Mouse (Mus musculus) hindbrain, postnatal 0 days (tissue): ENCODE data around the gene Oaf. TPM values are rescaled to one million over a fixed set of nuclear protein-coding genes. Genes with fewer than 3 reads are reported as not detected.

Experiments
- ATAC-seq: fragments of 200-750 bp; cut with Nextera tagmentation; 2 replicates; pipeline ENCODE4 v1.8.0; 2017; ENCODE audit warnings: mild to moderate bottlenecking, moderate TSS enrichment, moderate library complexity
- DNase-seq: peaks from one replicate; pipeline ENCODE4 v3.0.0-alpha.2; 2015; ENCODE audit warnings: low spot score
- H3K27ac ChIP-seq: fragments of 300-500 bp; sonication (generic); 2 replicates; pipeline ENCODE4 v1.5.1; 2014; ENCODE audit warnings: mild to moderate bottlenecking
- H3K27me3 ChIP-seq: fragments of 300-500 bp; sonication (generic); 2 replicates; pipeline ENCODE4 v1.6.1; 2014; ENCODE audit warnings: low read length, mixed read lengths; ENCODE audit not compliant: insufficient read depth
- H3K36me3 ChIP-seq: fragments of 300-500 bp; sonication (generic); 2 replicates; pipeline ENCODE4 v1.6.1; 2014; ENCODE audit warnings: low read length, mixed read lengths; ENCODE audit not compliant: insufficient read depth
- H3K4me1 ChIP-seq: fragments of 300-500 bp; sonication (generic); 2 replicates; pipeline ENCODE4 v1.6.1; 2014; ENCODE audit warnings: antibody characterized with exemption, low read length, mixed read lengths; ENCODE audit not compliant: insufficient read depth
- H3K4me2 ChIP-seq: fragments of 300-500 bp; sonication (generic); 2 replicates; pipeline ENCODE4 v1.6.1; 2014; ENCODE audit warnings: low read depth, mild to moderate bottlenecking, low read length, moderate library complexity, mixed read lengths
- H3K4me3 ChIP-seq: fragments of 300-500 bp; sonication (generic); 2 replicates; pipeline ENCODE4 v1.5.1; 2014; ENCODE audit warnings: low read length
- H3K9ac ChIP-seq: fragments of 300-500 bp; sonication (generic); replicated peaks from 2 replicates; pipeline ENCODE4 v1.6.1; 2014; ENCODE audit warnings: mild to moderate bottlenecking, low read length, moderate library complexity, mixed read lengths
- H3K9me3 ChIP-seq: fragments of 300-500 bp; sonication (generic); 2 replicates; pipeline ENCODE4 v1.6.1; 2016; ENCODE audit warnings: low read length, mixed read lengths
- CTCF ChIP-seq: IDR thresholded peaks from 2 replicates; pipeline ENCODE4 v1.5.1; 2016; ENCODE audit warnings: antibody characterized with exemption, control low read depth, low read depth
- WGBS: fragments of 180-500 bp; shearing (Covaris S2); extraction: QIAGEN DNeasy Blood & Tissue Kit; methylation state at CpG from one replicate; pipeline ENCODE4 v1.1.7; 2014; 5-methylcytosine and 5-hydroxymethylcytosine counted together
- polyA plus RNA-seq: library from polyadenylated mRNA; unstranded; fragments of >200 nt; fragmentation: Nextera tagmentation; extraction: Ambion mirVana; gene quantifications from 2 replicates; pipeline ENCODE4 v1.2.1, GENCODE M21; 2015
- total RNA-seq: library from RNA; depleted of rRNA; stranded (reverse); fragments of >200 nt; gene quantifications from 2 replicates; pipeline ENCODE4 v1.2.3, GENCODE M21; 2014

The Oaf gene
- total and polyA plus RNA-seq, 2 experiments from 2014 or later: 6.2 to 8.0 TPM

DNA sequence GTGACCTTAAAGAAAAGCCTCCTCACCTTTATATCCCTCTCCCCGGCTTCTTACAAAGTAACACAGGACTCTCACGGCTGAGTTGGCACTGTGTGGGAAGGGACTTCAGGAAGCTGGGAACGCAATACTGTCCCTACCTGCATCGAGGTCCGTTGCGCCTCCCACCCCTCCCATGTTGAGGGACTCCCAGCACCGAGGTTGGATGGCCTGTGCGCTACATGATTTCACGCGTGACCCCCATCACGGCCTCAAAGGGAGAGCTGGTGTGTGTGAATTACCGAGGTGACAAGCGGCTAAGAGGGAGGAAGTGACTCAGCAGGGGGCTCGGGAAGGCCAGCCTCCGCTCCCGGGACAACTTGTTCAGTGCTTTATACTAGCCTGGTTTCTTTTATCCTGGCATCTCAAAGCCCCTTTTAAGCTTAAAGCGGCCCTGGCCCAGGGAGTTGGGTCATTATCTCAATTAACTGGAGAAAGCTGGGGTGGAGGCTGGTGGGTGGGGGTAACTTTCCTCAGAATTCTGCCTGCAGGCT is 31.1 kb upstream of the Oaf start:
- Histone ChIP-seq H3K36me3 (no peaks in the 10 kb centered on the region), H3K4me3 (peak overlapping the region; percentile 13; the same call in 1 of the 2 replicates), H3K4me1 (no peaks in the 10 kb centered on the region), H3K9me3 (no peaks in the 10 kb centered on the region), H3K4me2 (peak overlapping the region; percentile 33), H3K9ac (no peak overlapping the region), H3K27me3 (peaks cover 20% of the 10 kb centered on the region), H3K27ac (no peak overlapping the region)
- 0 out of 2 replicates have a peak, but pooled peaks have one; percentile 7 for ATAC-seq
- no peak for DNase-seq
- WGBS: 3% methylated on average over 17 of the region's 17 CpGs
- no peak for TF ChIP-seq CTCF

DNA sequence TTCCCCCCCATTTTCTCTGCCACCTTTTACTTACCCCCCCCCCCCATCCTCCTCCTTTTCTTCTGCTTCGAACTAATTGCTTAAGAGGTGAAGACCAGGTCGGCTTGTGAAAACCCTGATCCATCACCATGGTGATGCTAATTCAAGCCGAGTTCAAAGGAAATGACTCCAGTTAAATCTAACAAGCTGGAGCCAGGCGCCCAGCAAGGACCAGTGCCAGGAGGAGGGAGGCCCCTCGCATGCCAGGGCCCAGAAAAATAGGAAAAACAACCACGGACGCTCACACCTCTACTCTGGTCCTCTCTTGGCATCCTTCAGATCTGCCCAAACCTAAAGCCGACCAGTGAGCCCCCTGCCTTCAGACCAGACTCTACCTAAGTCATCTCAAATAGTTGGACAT is 29.5 kb upstream of the Oaf start:
- DNase-seq (peak; percentile 46), ATAC-seq (no peak; the same call in 1 of the 2 replicates)
- Histone ChIP-seq H3K27ac (no peak overlapping the region), H3K4me1 (no peaks in the 10 kb centered on the region), H3K4me2 (no peak overlapping the region), H3K9ac (no peak overlapping the region), H3K36me3 (no peaks in the 10 kb centered on the region), H3K4me3 (no peak overlapping the region), H3K9me3 (no peaks in the 10 kb centered on the region), H3K27me3 (peaks cover 20% of the 10 kb centered on the region)
- 13% methylated on average over 8 of the region's 8 CpGs for WGBS
- no peak for TF ChIP-seq CTCF

DNA sequence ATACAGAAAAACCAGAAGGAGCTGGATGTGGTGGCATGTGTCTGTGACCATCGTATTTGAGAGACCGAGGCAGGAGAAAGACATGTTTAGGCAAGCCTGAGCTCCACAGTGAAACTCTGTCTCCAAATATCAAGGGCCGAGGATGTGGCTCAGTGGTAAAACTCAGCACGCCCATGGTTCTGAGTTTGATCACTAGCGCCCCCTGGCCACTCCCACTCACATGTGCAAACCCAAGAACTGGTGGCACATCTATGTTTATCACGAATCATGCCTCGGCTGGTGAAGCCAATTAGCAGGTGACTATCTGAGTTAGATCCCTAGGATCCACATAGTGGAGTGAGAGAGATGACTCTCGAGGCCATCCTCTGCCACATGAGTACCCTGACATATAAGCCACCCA is 27.6 kb upstream of the Oaf start:
- Histone ChIP-seq H3K4me1 (no peaks in the 10 kb centered on the region), H3K36me3 (no peaks in the 10 kb centered on the region), H3K4me3 (no peak overlapping the region), H3K9me3 (no peaks in the 10 kb centered on the region), H3K27me3 (peaks cover 18% of the 10 kb centered on the region), H3K4me2 (no peak overlapping the region), H3K27ac (no peak overlapping the region), H3K9ac (no peak overlapping the region)
- ATAC-seq: no peak
- TF ChIP-seq CTCF: peak; percentile 31
- DNase-seq: no peak
- 80% methylated on average over 8 of the region's 8 CpGs for WGBS

DNA sequence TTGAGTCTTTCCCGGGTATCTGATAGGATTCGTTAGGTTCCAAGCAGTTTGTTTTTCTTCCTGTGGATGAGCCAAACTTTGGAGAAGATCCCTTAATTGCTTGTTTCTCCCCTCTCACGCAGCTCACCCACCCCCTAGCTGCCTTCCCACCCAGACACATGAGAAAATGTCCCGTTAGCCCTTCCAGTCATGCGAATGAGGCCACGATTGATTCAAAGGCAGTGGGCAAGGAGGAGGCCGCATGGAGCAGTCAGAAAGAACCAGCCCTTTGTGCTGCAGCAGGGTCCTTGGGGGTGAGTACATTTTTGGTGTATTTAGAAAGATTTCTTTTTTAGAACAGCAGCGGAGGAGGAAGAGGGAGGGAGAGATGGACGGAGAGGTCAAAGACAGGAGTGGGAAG is 25.5 kb upstream of the Oaf start:
- Histone ChIP-seq H3K4me2 (no peak overlapping the region), H3K4me1 (no peaks in the 10 kb centered on the region), H3K9ac (no peak overlapping the region), H3K27ac (no peak overlapping the region), H3K9me3 (no peaks in the 10 kb centered on the region), H3K36me3 (no peaks in the 10 kb centered on the region), H3K27me3 (no peaks in the 10 kb centered on the region), H3K4me3 (no peak overlapping the region)
- 53% methylated on average over 9 of the region's 9 CpGs for WGBS
- no peak for TF ChIP-seq CTCF
- DNase-seq (no peak), ATAC-seq (no peak)

DNA sequence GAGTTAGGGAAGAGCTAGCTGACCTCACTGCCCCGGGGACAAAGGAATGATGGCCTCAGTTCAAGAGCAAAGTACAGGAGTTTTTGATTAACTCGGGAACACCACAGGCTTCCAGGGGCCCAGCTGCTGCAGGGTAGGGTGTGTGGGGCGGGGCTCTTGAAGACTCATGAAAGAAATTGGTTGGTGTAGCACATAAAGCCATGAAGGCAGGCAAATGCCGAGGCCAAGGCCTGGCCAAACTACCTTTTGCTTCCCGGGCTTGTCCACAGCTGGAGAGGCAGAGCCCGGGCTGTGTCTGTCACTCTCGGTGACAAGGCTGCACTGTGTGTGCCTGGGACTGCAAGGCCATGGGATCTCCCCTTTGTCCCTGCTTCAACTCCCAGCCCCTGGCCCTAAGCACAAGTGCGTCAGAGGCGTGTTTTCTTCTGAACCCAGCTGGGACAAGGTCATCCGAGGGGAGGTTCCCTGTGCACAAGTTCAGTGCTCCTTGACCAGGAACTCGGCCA is 24.3 kb upstream of the Oaf start:
- H3K9me3 ChIP-seq: no peaks in the 10 kb centered on the region
- DNase-seq (no peak), ATAC-seq (no peak)
- H3K27ac ChIP-seq: no peak overlapping the region
- H3K4me3 ChIP-seq: no peak overlapping the region
- H3K4me2 ChIP-seq: no peak overlapping the region
- H3K36me3 ChIP-seq: no peaks in the 10 kb centered on the region
- 0 out of 2 replicates have a peak overlapping the region, but pooled peaks have one; percentile 9 for H3K9ac ChIP-seq
- H3K4me1 ChIP-seq: no peaks in the 10 kb centered on the region
- H3K27me3 ChIP-seq: no peaks in the 10 kb centered on the region
- 24% methylated on average over 11 of the region's 11 CpGs for WGBS
- no peak for TF ChIP-seq CTCF

DNA sequence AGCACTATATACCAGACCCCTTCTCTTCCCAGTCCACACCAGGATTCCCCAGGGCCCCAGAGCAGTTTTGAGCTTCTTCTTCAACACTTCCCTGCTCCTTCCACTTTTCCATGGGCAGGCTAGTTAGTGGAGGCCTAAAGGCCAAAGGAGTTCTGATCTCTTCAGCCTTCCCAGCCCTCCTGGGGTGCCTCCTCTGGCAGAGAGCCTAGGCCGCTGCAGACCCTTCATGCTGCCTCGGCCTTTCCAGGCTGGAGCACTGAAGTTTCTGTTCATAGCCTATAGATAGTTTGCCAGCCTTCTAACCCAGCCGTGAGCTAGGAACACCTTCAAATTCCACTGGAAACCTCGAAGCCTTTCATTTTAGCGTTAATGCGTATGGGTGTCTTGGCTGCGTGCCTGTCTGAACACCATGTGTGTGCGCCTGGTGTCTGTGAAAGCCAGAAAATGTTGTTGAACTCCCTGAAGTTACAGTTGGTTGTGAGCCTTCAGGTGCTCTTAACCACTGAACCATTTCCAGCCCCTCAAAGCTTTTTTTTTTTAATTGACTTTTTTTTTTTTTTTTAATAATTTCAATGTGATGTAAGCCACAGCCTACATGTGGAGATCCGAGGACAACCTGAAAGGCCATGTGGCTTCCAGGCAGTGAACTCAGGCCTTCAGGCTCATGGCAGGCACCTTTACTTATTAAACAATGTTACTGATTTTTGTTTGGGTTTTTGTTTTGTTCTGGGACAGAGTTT is 23.3 kb upstream of the Oaf start:
- no peak for TF ChIP-seq CTCF
- 58% methylated on average over 9 of the region's 9 CpGs for WGBS

DNA sequence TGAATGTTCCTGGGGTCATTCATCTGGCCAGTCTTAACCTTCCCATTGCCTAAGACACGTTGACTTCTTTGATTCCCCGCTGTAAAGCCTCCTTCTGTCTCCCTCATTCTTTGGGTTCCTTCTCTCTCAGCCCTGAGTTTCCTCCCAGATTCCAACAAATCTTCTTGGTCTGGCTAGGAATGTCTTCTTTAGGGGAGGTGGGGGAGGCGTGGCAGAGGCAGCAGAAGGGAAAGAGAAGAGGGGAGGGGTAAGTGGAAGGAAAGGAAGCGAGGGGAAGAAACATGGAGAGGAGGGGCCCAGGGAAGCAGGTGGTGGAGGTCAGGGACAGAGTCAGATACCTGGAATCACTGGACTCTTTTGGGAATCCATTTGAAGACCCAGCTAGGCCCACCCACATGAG is 22.7 kb upstream of the Oaf start:
- ATAC-seq (no peak), DNase-seq (no peak)
- no peaks in the 10 kb centered on the region for H3K36me3 ChIP-seq
- no peak overlapping the region for H3K9ac ChIP-seq
- WGBS: 81% methylated on average over 4 of the region's 4 CpGs
- no peaks in the 10 kb centered on the region for H3K27me3 ChIP-seq
- no peak overlapping the region for H3K4me3 ChIP-seq
- H3K9me3 ChIP-seq: no peaks in the 10 kb centered on the region
- H3K4me1 ChIP-seq: no peaks in the 10 kb centered on the region
- H3K27ac ChIP-seq: no peak overlapping the region
- TF ChIP-seq CTCF: no peak
- no peak overlapping the region for H3K4me2 ChIP-seq

More for the DNA sequence above, 23.3 kb upstream of the Oaf start:
- no peaks in the 10 kb centered on the region for H3K27me3 ChIP-seq
- ATAC-seq: no peak
- H3K27ac ChIP-seq: no peak overlapping the region
- no peak for DNase-seq
- H3K36me3 ChIP-seq: no peaks in the 10 kb centered on the region
- H3K4me1 ChIP-seq: no peaks in the 10 kb centered on the region
- H3K9me3 ChIP-seq: no peaks in the 10 kb centered on the region
- no peak overlapping the region for H3K9ac ChIP-seq
- H3K4me3 ChIP-seq: no peak overlapping the region
- no peak overlapping the region for H3K4me2 ChIP-seq
